Mouse (Mus musculus) kidney, embryonic 14.5 days (tissue): ENCODE measurements around the gene Cytl1. TPM values are rescaled to one million over a fixed set of nuclear protein-coding genes. Genes with fewer than 3 reads are reported as not detected.

ENCODE experiments used
- ATAC-seq: fragments of 200-750 bp; cut with Nextera tagmentation; 2 replicates; pipeline ENCODE4 v1.8.0; 2017; ENCODE audit warnings: moderate number of reproducible peaks, mild to moderate bottlenecking, moderate TSS enrichment, moderate library complexity; ENCODE audit not compliant: low FRiP score, low TSS enrichment
- H3K27ac ChIP-seq: fragments of 300-500 bp; sonication (generic); 2 replicates; pipeline ENCODE4 v1.5.1; 2014; ENCODE audit warnings: low read depth, mild to moderate bottlenecking, low read length, moderate library complexity, mixed read lengths
- H3K27me3 ChIP-seq: fragments of 300-500 bp; sonication (generic); 2 replicates; pipeline ENCODE4 v1.6.1; 2014; ENCODE audit warnings: mild to moderate bottlenecking, low read length; ENCODE audit not compliant: control insufficient read depth, insufficient read depth
- H3K36me3 ChIP-seq: fragments of 300-500 bp; sonication (generic); 2 replicates; pipeline ENCODE4 v1.6.1; 2014; ENCODE audit warnings: low read length, mixed read lengths; ENCODE audit not compliant: control insufficient read depth, insufficient read depth
- H3K4me1 ChIP-seq: fragments of 300-500 bp; sonication (generic); 2 replicates; pipeline ENCODE4 v1.6.1; 2014; ENCODE audit warnings: low read length, mixed read lengths; ENCODE audit not compliant: control insufficient read depth, insufficient read depth
- H3K4me2 ChIP-seq: fragments of 300-500 bp; sonication (generic); replicated peaks from 2 replicates; pipeline ENCODE4 v1.6.1; 2014; ENCODE audit warnings: low read depth, mild to moderate bottlenecking, low read length
- H3K4me3 ChIP-seq: fragments of 300-500 bp; sonication (generic); 2 replicates; pipeline ENCODE4 v1.5.1; 2014; ENCODE audit warnings: mild to moderate bottlenecking, low read length
- H3K9ac ChIP-seq: fragments of 300-500 bp; sonication (generic); 2 replicates; pipeline ENCODE4 v1.6.1; 2014; ENCODE audit warnings: low read depth, mild to moderate bottlenecking, low read length, moderate library complexity
- H3K9me3 ChIP-seq: fragments of 300-500 bp; sonication (generic); 2 replicates; pipeline ENCODE4 v1.6.1; 2016; ENCODE audit warnings: low read length; ENCODE audit not compliant: control insufficient read depth
- WGBS: fragments of 180-500 bp; shearing (Covaris S2); extraction: QIAGEN DNeasy Blood & Tissue Kit; methylation state at CpG from one replicate; pipeline ENCODE4 v1.1.7; 2014; 5-methylcytosine and 5-hydroxymethylcytosine counted together
- polyA plus RNA-seq: library from polyadenylated mRNA; unstranded; fragments of >200 nt; fragmentation: Nextera tagmentation; extraction: Ambion mirVana; gene quantifications from 2 replicates; pipeline ENCODE4 v1.2.1, GENCODE M21; 2014

Gene Cytl1
- polyA plus RNA-seq, 1 experiment from 2014 or later, result 0.26 TPM

GRCm38 (mm10) chr5:37762046-37762445 lies 26.7 kb downstream of the Cytl1 start:
- no peaks in the 10 kb centered on the region for H3K36me3 ChIP-seq
- no peak overlapping the region for H3K9ac ChIP-seq
- ATAC-seq, result no peak
- no peak overlapping the region for H3K4me3 ChIP-seq
- no peak overlapping the region for H3K4me2 ChIP-seq
- H3K9me3 ChIP-seq, result no peaks in the 10 kb centered on the region
- WGBS, result 95% methylated on average over 3 of the region's 3 CpGs
- H3K27me3 ChIP-seq, result no peaks in the 10 kb centered on the region
- no peak overlapping the region for H3K27ac ChIP-seq
- H3K4me1 ChIP-seq, result peaks cover 8% of the 10 kb centered on the region

DNA sequence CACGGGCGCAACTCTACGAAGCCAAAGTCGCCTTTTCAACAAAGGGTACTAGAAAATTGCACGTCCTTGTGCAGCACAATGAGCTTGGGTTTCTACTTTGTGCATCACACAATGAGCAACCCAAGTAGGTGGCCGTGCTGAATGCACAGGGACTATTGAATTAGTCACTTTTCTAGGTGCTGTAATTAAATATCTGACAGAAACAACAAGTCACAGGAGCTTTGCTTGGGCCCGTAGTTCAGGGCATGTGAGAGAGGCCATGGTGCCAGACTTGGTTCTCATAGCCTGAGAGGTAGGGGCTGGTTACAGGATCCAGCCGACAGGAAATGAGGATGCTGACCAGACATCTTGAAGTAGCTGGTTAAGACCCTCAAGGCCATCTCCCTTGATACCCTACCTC lies 30.5 kb downstream of the Cytl1 start:
- Histone ChIP-seq H3K36me3 (no peaks in the 10 kb centered on the region), H3K4me1 (peaks cover 8% of the 10 kb centered on the region), H3K4me2 (no peak overlapping the region), H3K9ac (no peak overlapping the region), H3K27me3 (no peaks in the 10 kb centered on the region), H3K9me3 (no peaks in the 10 kb centered on the region), H3K4me3 (no peak overlapping the region), H3K27ac (no peak overlapping the region)
- 41% methylated on average over 8 of the region's 8 CpGs for WGBS
- ATAC-seq, result peak; percentile 55

DNA sequence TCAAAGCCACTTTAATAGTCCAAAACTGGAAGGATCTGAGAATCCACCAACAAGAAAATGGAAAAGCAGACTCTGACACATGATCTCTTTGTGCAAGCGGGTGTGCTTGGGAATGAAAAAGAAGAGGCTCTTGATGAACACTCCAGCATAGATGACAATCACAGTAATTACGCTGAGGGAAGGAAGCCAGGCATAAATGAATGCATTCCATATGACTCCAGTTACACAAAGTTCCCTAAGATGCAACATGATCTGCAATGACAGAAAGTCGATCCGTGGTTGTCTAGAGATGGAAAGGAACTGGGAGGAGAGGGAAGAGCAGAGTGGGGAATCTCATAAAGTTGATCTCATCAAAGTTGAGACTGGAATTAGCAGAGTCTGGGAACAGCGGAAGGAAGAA lies 31.9 kb downstream of the Cytl1 start:
- Histone ChIP-seq H3K9ac (no peak overlapping the region), H3K36me3 (no peaks in the 10 kb centered on the region), H3K27me3 (no peaks in the 10 kb centered on the region), H3K4me2 (no peak overlapping the region), H3K4me1 (peaks cover 8% of the 10 kb centered on the region), H3K27ac (no peak overlapping the region), H3K9me3 (peaks cover 2% of the 10 kb centered on the region; the same call in 1 of the 2 replicates), H3K4me3 (no peak overlapping the region)
- ATAC-seq, result no peak
- WGBS, result 33% methylated on average over 5 of the region's 5 CpGs

DNA sequence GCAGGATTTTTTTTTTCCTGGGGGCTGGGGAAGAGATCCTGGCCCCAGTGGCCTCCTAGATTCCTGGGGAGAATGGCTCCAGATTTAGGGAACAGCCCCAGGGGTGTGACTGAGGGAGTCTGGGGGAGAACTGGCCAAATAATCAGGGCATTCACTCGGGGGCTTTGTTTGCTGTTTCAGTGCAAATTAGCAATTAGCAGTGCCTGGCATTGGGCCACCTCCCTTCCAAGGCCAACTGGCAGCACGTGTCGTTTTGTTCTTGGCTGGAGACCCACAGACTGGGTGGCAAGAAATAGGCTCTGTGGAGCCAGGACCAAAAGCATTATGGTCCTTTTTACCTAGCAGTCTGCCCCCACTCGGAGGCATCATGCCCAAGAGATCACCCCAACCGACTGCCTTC lies 33.7 kb downstream of the Cytl1 start:
- no peak overlapping the region for H3K4me3 ChIP-seq
- H3K4me1 ChIP-seq, result peaks cover 8% of the 10 kb centered on the region
- H3K27ac ChIP-seq, result no peak overlapping the region
- no peak overlapping the region for H3K4me2 ChIP-seq
- WGBS, result 20% methylated on average over 5 of the region's 5 CpGs
- H3K9me3 ChIP-seq, result peaks cover 2% of the 10 kb centered on the region; the same call in 1 of the 2 replicates
- H3K9ac ChIP-seq, result no peak overlapping the region
- H3K27me3 ChIP-seq, result no peaks in the 10 kb centered on the region
- no peak for ATAC-seq
- no peaks in the 10 kb centered on the region for H3K36me3 ChIP-seq

DNA sequence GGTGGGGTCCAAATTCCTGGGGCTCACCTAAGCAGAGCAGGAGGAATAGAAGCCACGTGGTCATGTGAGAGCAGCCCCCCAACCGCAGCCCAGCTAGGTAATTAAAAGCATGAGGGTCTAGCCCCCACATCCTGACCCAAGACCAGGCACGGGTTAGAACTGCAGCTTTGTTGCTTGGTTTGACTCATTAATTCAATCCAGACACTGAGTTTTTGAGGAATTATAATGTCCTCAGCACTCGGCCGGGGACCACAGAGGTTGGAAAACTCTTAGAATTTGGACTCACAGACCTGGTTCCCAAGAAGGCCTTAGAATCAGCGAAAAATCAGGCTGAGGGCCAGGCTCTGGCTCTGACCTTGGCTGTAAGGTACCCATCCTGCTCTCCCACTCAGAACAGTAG lies 35.6 kb downstream of the Cytl1 start:
- H3K27me3 ChIP-seq, result no peaks in the 10 kb centered on the region
- 75% methylated on average over 6 of the region's 6 CpGs for WGBS

GRCm38 (mm10) chr5:37774011-37774410 lies 38.7 kb downstream of the Cytl1 start:
- ATAC-seq, result no peak
- Histone ChIP-seq H3K4me3 (no peak overlapping the region), H3K27me3 (no peaks in the 10 kb centered on the region), H3K4me2 (no peak overlapping the region), H3K9ac (no peak overlapping the region), H3K9me3 (peaks cover 2% of the 10 kb centered on the region; the same call in 1 of the 2 replicates), H3K4me1 (no peaks in the 10 kb centered on the region), H3K36me3 (no peaks in the 10 kb centered on the region), H3K27ac (no peak overlapping the region)
- 72% methylated on average over 4 of the region's 4 CpGs for WGBS

More for the DNA sequence above, 35.6 kb downstream of the Cytl1 start:
- Histone ChIP-seq H3K9me3 (peaks cover 2% of the 10 kb centered on the region; the same call in 1 of the 2 replicates), H3K9ac (no peak overlapping the region), H3K4me1 (peaks cover 7% of the 10 kb centered on the region), H3K36me3 (no peaks in the 10 kb centered on the region), H3K4me3 (no peak overlapping the region), H3K4me2 (no peak overlapping the region), H3K27ac (no peak overlapping the region)
- ATAC-seq, result no peak

GRCm38 (mm10) chr5:37775681-37776080 lies 40.4 kb downstream of the Cytl1 start:
- H3K9me3 ChIP-seq, result peaks cover 2% of the 10 kb centered on the region; the same call in 1 of the 2 replicates
- no peaks in the 10 kb centered on the region for H3K27me3 ChIP-seq
- no peak overlapping the region for H3K4me2 ChIP-seq
- H3K4me3 ChIP-seq, result no peak overlapping the region
- no peak overlapping the region for H3K27ac ChIP-seq
- H3K36me3 ChIP-seq, result no peaks in the 10 kb centered on the region
- 29% methylated on average over 5 of the region's 5 CpGs for WGBS
- H3K4me1 ChIP-seq, result no peaks in the 10 kb centered on the region
- no peak for ATAC-seq
- no peak overlapping the region for H3K9ac ChIP-seq

DNA sequence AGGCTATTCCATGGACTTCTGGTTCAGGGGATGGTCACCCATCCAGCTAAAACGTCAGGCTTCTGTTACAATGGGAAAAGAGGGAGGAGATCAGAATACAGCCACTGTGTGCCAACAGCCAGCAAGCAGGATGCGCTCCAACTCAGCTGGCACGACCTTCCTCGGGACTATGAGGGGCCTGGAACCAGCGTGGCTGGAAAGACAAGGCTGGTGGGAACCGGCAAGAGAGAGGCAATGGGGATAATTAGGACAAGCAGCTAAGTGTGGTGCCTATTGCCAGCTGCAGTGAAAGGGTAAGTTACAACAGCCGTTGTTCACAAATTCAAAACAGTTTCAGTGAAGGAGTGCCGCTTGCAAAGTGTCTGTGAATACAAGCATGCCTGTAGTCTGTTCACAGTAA lies 48.0 kb downstream of the Cytl1 start:
- Histone ChIP-seq H3K9me3 (no peaks in the 10 kb centered on the region), H3K27me3 (0 out of 2 replicates have a peak, but pooled peaks cover 5% of the 10 kb centered on the region), H3K27ac (no peak overlapping the region), H3K4me2 (no peak overlapping the region), H3K4me1 (no peaks in the 10 kb centered on the region), H3K4me3 (no peak overlapping the region), H3K9ac (no peak overlapping the region), H3K36me3 (no peaks in the 10 kb centered on the region)
- WGBS, result 58% methylated on average over 8 of the region's 8 CpGs
- ATAC-seq, result no peak

- Histone ChIP-seq H3K27me3 (0 out of 2 replicates have a peak, but pooled peaks cover 5% of the 10 kb centered on the region), H3K27ac (no peak overlapping the region), H3K4me2 (no peak overlapping the region), H3K9me3 (no peaks in the 10 kb centered on the region), H3K4me1 (no peaks in the 10 kb centered on the region), H3K9ac (no peak overlapping the region), H3K36me3 (no peaks in the 10 kb centered on the region), H3K4me3 (no peak overlapping the region)
- no peak for ATAC-seq
- WGBS, result 66% methylated on average over 9 of the region's 9 CpGs
Observed at GRCm38 (mm10) chr5:37784847-37785391, 49.6 kb downstream of the Cytl1 start.
